Mouse (Mus musculus) heart, postnatal 0 days (tissue): Measurements from ENCODE around the gene Rsf1. TPM values are rescaled to one million over a fixed set of nuclear protein-coding genes. Genes with fewer than 3 reads are reported as not detected.

Source experiments
- ATAC-seq: fragments of 200-750 bp; cut with Nextera tagmentation; 2 replicates; pipeline ENCODE4 v1.8.0; 2017; ENCODE audit warnings: low read depth, moderate number of reproducible peaks, moderate library complexity; ENCODE audit not compliant: insufficient read depth
- DNase-seq: peaks from one replicate; pipeline ENCODE4 v3.0.0-alpha.2; 2016; ENCODE audit warnings: low spot score
- H3K27ac ChIP-seq: fragments of 300-500 bp; sonication (generic); 2 replicates; pipeline ENCODE4 v1.5.1; 2014; ENCODE audit warnings: low read depth, mild to moderate bottlenecking
- H3K27me3 ChIP-seq: fragments of 300-500 bp; sonication (generic); 2 replicates; pipeline ENCODE4 v1.6.1; 2014; ENCODE audit warnings: low read length, mixed read lengths; ENCODE audit not compliant: control insufficient read depth, insufficient read depth
- H3K36me3 ChIP-seq: fragments of 300-500 bp; sonication (generic); replicated peaks from 2 replicates; pipeline ENCODE4 v1.6.1; 2014; ENCODE audit warnings: low read length, mixed read lengths; ENCODE audit not compliant: control insufficient read depth, insufficient read depth
- H3K4me1 ChIP-seq: fragments of 300-500 bp; sonication (generic); 2 replicates; pipeline ENCODE4 v1.6.1; 2014; ENCODE audit warnings: antibody characterized with exemption; ENCODE audit not compliant: control insufficient read depth, insufficient read depth
- H3K4me2 ChIP-seq: fragments of 300-500 bp; sonication (generic); 2 replicates; pipeline ENCODE4 v1.6.1; 2014; ENCODE audit warnings: low read depth, mild to moderate bottlenecking, low read length, moderate library complexity
- H3K4me3 ChIP-seq: fragments of 300-500 bp; sonication (generic); 2 replicates; pipeline ENCODE4 v1.5.1; 2014; ENCODE audit warnings: low read depth, low read length
- H3K9ac ChIP-seq: fragments of 300-500 bp; sonication (generic); replicated peaks from 2 replicates; pipeline ENCODE4 v1.6.1; 2014; ENCODE audit warnings: low read depth, low read length, mixed read lengths
- H3K9me3 ChIP-seq: fragments of 300-500 bp; sonication (generic); replicated peaks from 2 replicates; pipeline ENCODE4 v1.6.1; 2016; ENCODE audit warnings: low read length; ENCODE audit not compliant: control insufficient read depth
- CTCF ChIP-seq: IDR thresholded peaks from 2 replicates; pipeline ENCODE4 v1.5.1; 2016; ENCODE audit warnings: antibody characterized with exemption, control low read depth, low read depth
- EP300 ChIP-seq: IDR thresholded peaks from 2 replicates; pipeline ENCODE4 v1.6.1; 2016; ENCODE audit warnings: antibody characterized with exemption, low read depth
- WGBS: fragments of 180-500 bp; shearing (Covaris S2); extraction: QIAGEN DNeasy Blood & Tissue Kit; methylation state at CpG from one replicate; pipeline ENCODE4 v1.1.7; 2014; 5-methylcytosine and 5-hydroxymethylcytosine counted together
- polyA plus RNA-seq: library from polyadenylated mRNA; unstranded; fragments of >200 nt; fragmentation: Nextera tagmentation; extraction: Ambion mirVana; gene quantifications from 2 replicates; pipeline ENCODE4 v1.2.1, GENCODE M21; 2015
- total RNA-seq: library from RNA; depleted of rRNA; stranded (reverse); fragments of >200 nt; gene quantifications from 2 replicates; pipeline ENCODE4 v1.2.3, GENCODE M21; 2014; ENCODE audit warnings: low replicate concordance

Rsf1 gene
- total and polyA plus RNA-seq, 2 experiments from 2014 or later: 7.6 to 10.6 TPM

DNA sequence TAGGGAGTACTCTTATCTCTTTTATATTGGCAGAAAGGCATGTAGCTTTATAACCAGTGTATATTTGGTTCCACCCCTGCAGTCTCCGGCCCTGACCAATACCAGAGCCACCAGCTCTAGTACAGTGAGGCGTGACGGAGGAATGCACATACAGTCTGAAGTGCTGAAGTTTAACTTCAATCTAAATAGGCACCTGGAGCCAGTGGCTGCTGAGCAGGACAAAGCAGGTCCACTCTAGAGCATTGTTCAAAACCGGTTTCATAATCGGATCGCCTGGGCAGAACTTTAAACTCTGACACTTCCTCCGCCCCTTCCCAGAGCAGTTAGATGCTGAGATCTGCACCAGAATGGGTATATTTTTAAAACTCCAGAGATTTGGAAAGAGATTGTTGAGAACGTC lies 155.3 kb downstream of the Rsf1 start:
- 64% methylated on average over 8 of the region's 8 CpGs for WGBS
- no peaks in the 10 kb centered on the region for H3K27me3 ChIP-seq
- H3K4me3 ChIP-seq: peak overlapping the region; percentile 62; the same call in 1 of the 2 replicates
- TF ChIP-seq EP300 (no peak), CTCF (no peak)
- DNase-seq: no peak
- H3K4me1 ChIP-seq: no peaks in the 10 kb centered on the region
- no peaks in the 10 kb centered on the region for H3K9me3 ChIP-seq
- H3K4me2 ChIP-seq: no peak overlapping the region
- no peak for ATAC-seq
- H3K9ac ChIP-seq: no peak overlapping the region
- H3K36me3 ChIP-seq: no peaks in the 10 kb centered on the region
- H3K27ac ChIP-seq: no peak overlapping the region

DNA sequence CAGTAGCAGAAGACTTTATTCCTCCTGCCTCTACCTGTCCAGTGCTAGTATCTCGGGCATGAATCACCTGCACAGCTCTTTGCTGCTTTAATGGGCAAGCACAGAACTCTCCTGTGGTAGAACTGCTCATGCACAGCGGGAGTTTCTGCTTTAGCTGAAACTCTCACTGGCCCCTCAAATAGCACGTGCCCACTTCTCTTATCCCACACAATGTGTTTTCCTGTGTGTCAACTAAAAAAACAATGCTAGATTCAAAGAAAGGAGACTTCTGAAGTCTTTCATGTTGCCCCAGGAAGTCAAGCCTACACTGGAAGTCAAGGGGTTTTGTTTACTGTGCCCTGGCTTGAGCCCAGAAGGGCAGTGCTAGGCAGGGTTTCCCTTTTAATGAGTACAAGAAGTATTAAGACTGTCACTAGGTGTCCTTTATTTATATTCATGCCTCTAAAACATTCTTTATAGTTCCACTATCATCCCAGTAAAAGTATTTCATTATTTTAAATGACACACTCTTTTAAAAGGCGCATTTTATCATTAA lies 156.3 kb downstream of the Rsf1 start:
- no peak overlapping the region for H3K4me2 ChIP-seq
- WGBS: 56% methylated on average over 4 of the region's 4 CpGs
- H3K9ac ChIP-seq: no peak overlapping the region
- TF ChIP-seq EP300 (no peak), CTCF (no peak)
- H3K27me3 ChIP-seq: no peaks in the 10 kb centered on the region
- no peak for DNase-seq
- H3K4me3 ChIP-seq: peak overlapping the region; percentile 62; the same call in 1 of the 2 replicates
- H3K9me3 ChIP-seq: no peaks in the 10 kb centered on the region
- H3K4me1 ChIP-seq: no peaks in the 10 kb centered on the region
- ATAC-seq: no peak
- no peaks in the 10 kb centered on the region for H3K36me3 ChIP-seq
- H3K27ac ChIP-seq: no peak overlapping the region

GRCm38 (mm10) chr7:97737256-97737637 lies 157.6 kb downstream of the Rsf1 start:
- H3K9ac ChIP-seq: peak overlapping the region; percentile 61; the same call in 1 of the 2 replicates

DNA sequence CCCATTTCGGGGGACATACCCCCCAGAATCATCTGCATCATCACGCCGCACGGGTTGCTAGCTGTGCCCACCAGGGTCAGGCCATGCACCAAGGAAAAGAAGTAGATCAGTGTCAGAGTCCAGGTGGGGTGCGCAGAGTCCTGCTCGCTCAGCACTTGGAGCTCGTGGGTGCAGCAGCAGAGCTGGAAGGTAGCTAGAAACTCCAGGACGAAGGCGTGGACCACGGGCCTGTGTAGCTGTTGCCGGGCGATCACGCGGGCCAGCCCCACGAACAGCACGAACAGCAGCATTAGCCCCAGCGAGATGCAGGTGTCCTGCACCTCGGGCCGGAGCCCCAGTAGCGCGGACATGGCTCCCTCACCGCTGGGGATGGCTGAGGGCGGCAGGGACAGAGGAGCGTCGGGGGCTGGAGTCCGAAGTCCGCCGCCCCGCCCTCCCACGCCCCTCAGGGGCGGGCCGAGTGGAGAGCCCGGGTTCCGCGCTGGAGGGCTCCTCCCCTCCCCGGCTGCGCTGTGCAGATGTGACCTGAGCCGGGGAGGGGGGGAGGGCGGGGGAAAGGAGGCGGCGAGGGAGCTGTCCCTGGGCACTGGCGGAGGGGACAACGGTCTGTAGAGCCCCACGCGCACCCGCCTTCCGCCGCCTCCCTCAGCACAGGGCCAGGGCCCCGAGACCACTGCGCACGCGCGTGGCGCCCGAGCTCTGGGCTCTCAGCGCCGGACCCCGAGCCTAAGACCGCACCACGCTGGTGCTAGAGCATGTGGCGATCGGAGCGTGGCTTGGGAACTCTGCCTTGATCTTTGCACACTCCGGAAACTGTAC lies 158.2 kb downstream of the Rsf1 start, which contains the start of gene Aqp11:
Aqp11 (minus strand) TSS at position 652 of the 819 bp plus-strand sequence.
- peak within 1 kb of the TSS; percentile 76 for H3K4me2 ChIP-seq
- no peaks in the 10 kb centered on the region for H3K4me1 ChIP-seq
- WGBS: under 1% methylated on average over 53 of the region's 64 CpGs
- peak within 1 kb of the TSS; percentile 62 for H3K4me3 ChIP-seq
- DNase-seq: peak; percentile 73
- H3K27me3 ChIP-seq: no peaks in the 10 kb centered on the region
- H3K36me3 ChIP-seq: no peaks in the 10 kb centered on the region
- peak within 1 kb of the TSS; percentile 61 for H3K9ac ChIP-seq
- no peaks in the 10 kb centered on the region for H3K9me3 ChIP-seq
- TF ChIP-seq EP300 (no peak), CTCF (no peak)
- peak; percentile 95 for ATAC-seq
- H3K27ac ChIP-seq: peak within 1 kb of the TSS; percentile 33

More at GRCm38 (mm10) chr7:97737256-97737637, 157.6 kb downstream of the Rsf1 start:
- H3K36me3 ChIP-seq: no peaks in the 10 kb centered on the region
- ATAC-seq (no peak), DNase-seq (no peak)
- H3K4me1 ChIP-seq: no peaks in the 10 kb centered on the region
- peak overlapping the region; percentile 76 for H3K4me2 ChIP-seq
- H3K27ac ChIP-seq: no peak overlapping the region
- H3K9me3 ChIP-seq: no peaks in the 10 kb centered on the region
- peak overlapping the region; percentile 62 for H3K4me3 ChIP-seq
- WGBS: 7% methylated on average over 12 of the region's 12 CpGs
- no peaks in the 10 kb centered on the region for H3K27me3 ChIP-seq
- TF ChIP-seq EP300 (no peak), CTCF (no peak)

- 70% methylated on average over 10 of the region's 10 CpGs for WGBS
- no peak overlapping the region for H3K4me2 ChIP-seq
- H3K4me3 ChIP-seq: no peak overlapping the region
- no peak overlapping the region for H3K9ac ChIP-seq
- no peaks in the 10 kb centered on the region for H3K36me3 ChIP-seq
- no peak for TF ChIP-seq EP300
- H3K27ac ChIP-seq: no peak overlapping the region
- no peak for ATAC-seq
- DNase-seq: no peak
- H3K9me3 ChIP-seq: no peaks in the 10 kb centered on the region
- H3K4me1 ChIP-seq: no peaks in the 10 kb centered on the region
- H3K27me3 ChIP-seq: no peaks in the 10 kb centered on the region
These were observed 161.3 kb downstream of the Rsf1 start for GRCm38 (mm10) chr7:97740948-97741347.
